In genomic region chr7:95943420-95943819, GRCm38 (mm10) we compare ENCODE assay signal across 27 mouse cellular contexts.
DNase-seq lines count a peak whose midpoint lies in the region; ATAC-seq and TF ChIP-seq lines count a peak whose summit lies in the region.
"Had no signal": no experiment of that assay in that cellular context is flagged by ENCODE, and none has a peak within 500 bp of the region (broad histone marks: within the 10 kb centered on the region; RNA-seq: fewer than 3 reads in every experiment).

No protein-coding gene starts in this region.

- DNase-seq in kidney, postnatal 0 days (ENCODE audit: low spot score): peak; percentile 4
- no peak for DNase-seq in kidney, adult 2 months
- no peak for DNase-seq in lung, postnatal 4 days
- peak; percentile 40 for DNase-seq in lung, postnatal 25 days (ENCODE audit: low spot score)
- DNase-seq in layer of hippocampus, postnatal 10 days (ENCODE audit: low spot score in 2 of 2): no peak
- DNase-seq: adrenal gland, postnatal 10 days; adrenal gland, postnatal 36 days; B cell, adult 2 months; cerebellum, adult 18-20 months; cerebellum, adult 9-10 months; cerebellum, postnatal 14 days; gastrocnemius, postnatal 10 days; gastrocnemius, postnatal 36 days; heart, postnatal 10 days; heart, postnatal 36 days had no signal

- H3K4me1 ChIP-seq in kidney, postnatal 0 days (replicated peaks; ENCODE audit: insufficient read depth, low read length): no peaks in the 10 kb centered on the region
- no peaks in the 10 kb centered on the region for H3K4me1 ChIP-seq in kidney, adult 2 months (ENCODE audit: control insufficient read depth, insufficient read depth, low read length)
- H3K4me1 ChIP-seq in lung, embryonic 15.5 days: no peaks in the 10 kb centered on the region
- H3K4me1 ChIP-seq: forebrain, embryonic 10.5 days; forebrain, embryonic 13.5 days; heart, embryonic 12.5 days; heart, embryonic 15.5 days; hindbrain, embryonic 10.5 days; hindbrain, embryonic 13.5 days had no signal

- H3K4me3 ChIP-seq in kidney, postnatal 0 days (replicated peaks; ENCODE audit: low read depth, low read length): no peak overlapping the region
- no peak overlapping the region for H3K4me3 ChIP-seq in kidney, adult 2 months (ENCODE audit: insufficient read depth, low read depth, low read length)
- H3K4me3 ChIP-seq in lung, embryonic 15.5 days: no peak overlapping the region
- H3K4me3 ChIP-seq: forebrain, embryonic 10.5 days; forebrain, embryonic 13.5 days; heart, embryonic 12.5 days; heart, embryonic 15.5 days; hindbrain, embryonic 10.5 days; hindbrain, embryonic 13.5 days had no signal

- no peaks in the 10 kb centered on the region for H3K36me3 ChIP-seq in kidney, postnatal 0 days (ENCODE audit: insufficient read depth, low read length)
- no peaks in the 10 kb centered on the region for H3K36me3 ChIP-seq in kidney, adult 2 months (ENCODE audit: control insufficient read depth, insufficient read depth, low read length)
- no peaks in the 10 kb centered on the region for H3K36me3 ChIP-seq in lung, embryonic 15.5 days
- H3K36me3 ChIP-seq: forebrain, embryonic 10.5 days; G1E; heart, embryonic 12.5 days; heart, embryonic 15.5 days; hindbrain, embryonic 10.5 days; hindbrain, embryonic 13.5 days had no signal

- H3K9ac ChIP-seq in kidney, postnatal 0 days (ENCODE audit: low read depth, low read length): no peak overlapping the region
- H3K9ac ChIP-seq in lung, embryonic 15.5 days: no peak overlapping the region
- H3K9ac ChIP-seq: forebrain, embryonic 13.5 days; heart, embryonic 12.5 days; heart, embryonic 15.5 days; hindbrain, embryonic 13.5 days had no signal

- no peak overlapping the region for H3K27ac ChIP-seq in kidney, postnatal 0 days
- no peak overlapping the region for H3K27ac ChIP-seq in kidney, adult 2 months (ENCODE audit: insufficient read depth, low read depth, low read length)
- H3K27ac ChIP-seq in lung, embryonic 15.5 days: no peak overlapping the region; the same call in 1 of the 2 replicates
- H3K27ac ChIP-seq: forebrain, embryonic 10.5 days; forebrain, embryonic 13.5 days; heart, embryonic 15.5 days; hindbrain, embryonic 10.5 days; hindbrain, embryonic 13.5 days had no signal

- H3K27me3 ChIP-seq in kidney, postnatal 0 days (ENCODE audit: insufficient read depth, low read length): no peaks in the 10 kb centered on the region
- no peaks in the 10 kb centered on the region for H3K27me3 ChIP-seq in kidney, adult 2 months (replicated peaks; ENCODE audit: control insufficient read depth, insufficient read depth, low read length)
- no peaks in the 10 kb centered on the region for H3K27me3 ChIP-seq in lung, embryonic 15.5 days
- H3K27me3 ChIP-seq: CH12.LX; forebrain, embryonic 13.5 days; heart, embryonic 12.5 days; heart, embryonic 15.5 days; hindbrain, embryonic 13.5 days had no signal

- H3K9me3 ChIP-seq in kidney, postnatal 0 days (replicated peaks; ENCODE audit: low read length): no peaks in the 10 kb centered on the region
- H3K9me3 ChIP-seq in lung, embryonic 15.5 days: no peaks in the 10 kb centered on the region
- H3K9me3 ChIP-seq: forebrain, embryonic 10.5 days; forebrain, embryonic 13.5 days; heart, embryonic 15.5 days; hindbrain, embryonic 10.5 days; hindbrain, embryonic 13.5 days had no signal

- no peak for ATAC-seq in kidney, postnatal 0 days (replicated peaks; ENCODE audit: low FRiP score, low read depth)
- ATAC-seq in lung, embryonic 15.5 days (ENCODE audit: borderline replicate concordance, extremely low read depth, low FRiP score, low TSS enrichment): peak; percentile 67
- ATAC-seq: forebrain, embryonic 13.5 days; forebrain, embryonic 16.5 days; hindbrain, embryonic 16.5 days; Patski had no signal

- 74% methylated on average over 6 of the region's 6 CpGs for WGBS in kidney, postnatal 0 days
- WGBS in kidney, adult 2 months: 74% methylated on average over 6 of the region's 6 CpGs
- 69% methylated on average over 6 of the region's 6 CpGs for WGBS in lung, embryonic 15.5 days

- no peak for TF ChIP-seq POLR2A in kidney, adult 2 months (IDR thresholded peaks at IDR 0.05; ENCODE audit: low read depth, low read length)

- no peak for TF ChIP-seq CTCF in kidney, postnatal 0 days (IDR thresholded peaks at IDR 0.05; ENCODE audit: low read depth)
- no peak for TF ChIP-seq CTCF in kidney, adult 2 months (conservative IDR thresholded peaks at IDR 0.05; ENCODE audit: insufficient read depth, insufficient read length, low read depth, low read length)

- no peak overlapping the region for H3K4me2 ChIP-seq in kidney, postnatal 0 days (ENCODE audit: low read length)
- H3K4me2 ChIP-seq in lung, embryonic 15.5 days: no peak overlapping the region
- H3K4me2 ChIP-seq: forebrain, embryonic 13.5 days; heart, embryonic 12.5 days; heart, embryonic 15.5 days; hindbrain, embryonic 13.5 days had no signal

Comparison
In these comparisons a context has a peak if more than half of its experiments do, and no peak if none do; other contexts are left out.
1. DNase-seq: peak in kidney, postnatal 0 days (single experiment) and lung, postnatal 25 days (single experiment); none in kidney, adult 2 months (single experiment), lung, postnatal 4 days (0 of 2) and layer of hippocampus, postnatal 10 days (0 of 2).